Mouse (Mus musculus) midbrain, embryonic 13.5 days (tissue): ENCODE results near the gene Rnf144b. TPM values are rescaled to one million over a fixed set of nuclear protein-coding genes. Genes with fewer than 3 reads are reported as not detected.

ENCODE experiments used
- ATAC-seq: fragments of 200-750 bp; cut with Nextera tagmentation; 2 replicates; pipeline ENCODE4 v1.8.0; 2017; ENCODE audit warnings: mild to moderate bottlenecking, moderate TSS enrichment, moderate library complexity
- H3K27ac ChIP-seq: fragments of 300-500 bp; sonication (generic); 2 replicates; pipeline ENCODE4 v1.5.1; 2015; ENCODE audit warnings: inconsistent platforms, mild to moderate bottlenecking, moderate library complexity
- H3K27me3 ChIP-seq: fragments of 300-500 bp; sonication (generic); 2 replicates; pipeline ENCODE4 v1.6.1; 2015; ENCODE audit warnings: mild to moderate bottlenecking, inconsistent platforms
- H3K36me3 ChIP-seq: fragments of 300-500 bp; sonication (generic); 2 replicates; pipeline ENCODE4 v1.6.1; 2015; ENCODE audit warnings: mild to moderate bottlenecking, inconsistent platforms
- H3K4me1 ChIP-seq: fragments of 300-500 bp; sonication (generic); replicated peaks from 2 replicates; pipeline ENCODE4 v1.6.1; 2015; ENCODE audit warnings: inconsistent platforms
- H3K4me2 ChIP-seq: fragments of 300-500 bp; sonication (generic); replicated peaks from 2 replicates; pipeline ENCODE4 v1.6.1; 2015; ENCODE audit warnings: moderate library complexity, mild to moderate bottlenecking, inconsistent platforms
- H3K4me3 ChIP-seq: fragments of 300-500 bp; sonication (generic); replicated peaks from 2 replicates; pipeline ENCODE4 v1.5.1; 2015; ENCODE audit warnings: mild to moderate bottlenecking, inconsistent platforms
- H3K9ac ChIP-seq: fragments of 300-500 bp; sonication (generic); replicated peaks from 2 replicates; pipeline ENCODE4 v1.6.1; 2015; ENCODE audit warnings: mild to moderate bottlenecking, inconsistent platforms
- H3K9me3 ChIP-seq: fragments of 300-500 bp; sonication (generic); 2 replicates; pipeline ENCODE4 v1.6.1; 2016; ENCODE audit warnings: mild to moderate bottlenecking, inconsistent platforms
- WGBS: fragments of 180-500 bp; shearing (Covaris S2); methylation state at CpG from one replicate; pipeline ENCODE4 v1.1.7; 2015; 5-methylcytosine and 5-hydroxymethylcytosine counted together
- polyA plus RNA-seq: library from polyadenylated mRNA; unstranded; fragments of >200 nt; fragmentation: Nextera tagmentation; extraction: Ambion mirVana; gene quantifications from 2 replicates; pipeline ENCODE4 v1.2.1, GENCODE M21; 2015

Gene Rnf144b
- polyA plus RNA-seq, 1 experiment from 2014 or later: 0.59 TPM

DNA sequence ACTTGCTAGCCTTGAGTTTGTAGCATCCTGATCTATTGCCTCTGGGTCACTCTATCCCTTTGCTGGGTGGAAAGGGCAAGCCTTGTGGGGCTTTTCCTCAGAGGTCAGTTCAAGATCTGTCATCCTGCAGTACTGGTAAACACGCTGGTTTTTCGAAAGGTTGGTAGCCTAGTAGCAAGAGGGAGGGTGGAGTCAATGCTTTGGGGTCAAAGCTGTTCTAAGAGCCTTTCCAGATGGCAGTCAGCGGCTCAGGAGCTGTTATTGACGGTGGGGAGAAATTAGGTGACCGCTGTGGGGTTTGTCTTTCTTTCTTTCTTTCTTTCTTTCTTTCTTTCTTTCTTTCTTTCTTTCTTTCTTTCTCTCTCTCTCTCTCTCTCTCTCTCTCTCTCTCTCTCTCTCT lies 34.4 kb downstream of the Rnf144b start:
- Histone ChIP-seq H3K4me3 (no peak overlapping the region), H3K9me3 (no peaks in the 10 kb centered on the region), H3K27ac (no peak overlapping the region), H3K27me3 (no peaks in the 10 kb centered on the region), H3K4me1 (no peaks in the 10 kb centered on the region), H3K9ac (no peak overlapping the region), H3K4me2 (no peak overlapping the region), H3K36me3 (no peaks in the 10 kb centered on the region)
- ATAC-seq: no peak
- 66% methylated on average over 5 of the region's 5 CpGs for WGBS

DNA sequence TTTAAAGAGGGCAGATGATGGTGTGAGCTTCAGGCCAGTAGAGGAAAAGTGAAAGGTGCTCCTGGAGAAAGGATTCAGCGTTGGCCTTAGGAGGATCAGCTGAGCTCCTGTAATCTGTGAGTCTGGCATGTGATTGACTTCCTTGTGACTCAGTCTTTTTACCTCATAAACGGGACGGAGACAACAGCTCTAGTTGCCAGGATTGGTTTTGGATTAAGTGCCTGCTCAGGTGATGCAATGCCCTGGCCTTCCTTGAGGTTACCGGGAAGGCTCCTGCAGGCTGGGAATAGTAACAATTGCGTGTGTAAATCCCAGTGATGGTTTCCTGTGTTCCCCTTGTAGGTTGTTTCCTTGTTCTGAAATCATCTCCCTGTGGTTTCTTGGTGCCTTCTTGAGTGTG lies 39.5 kb downstream of the Rnf144b start:
- H3K4me3 ChIP-seq: no peak overlapping the region
- 90% methylated on average over 5 of the region's 5 CpGs for WGBS
- no peak overlapping the region for H3K4me2 ChIP-seq
- no peaks in the 10 kb centered on the region for H3K4me1 ChIP-seq
- H3K9ac ChIP-seq: no peak overlapping the region
- H3K27me3 ChIP-seq: no peaks in the 10 kb centered on the region
- H3K9me3 ChIP-seq: no peaks in the 10 kb centered on the region
- ATAC-seq: no peak
- no peak overlapping the region for H3K27ac ChIP-seq
- H3K36me3 ChIP-seq: no peaks in the 10 kb centered on the region

DNA sequence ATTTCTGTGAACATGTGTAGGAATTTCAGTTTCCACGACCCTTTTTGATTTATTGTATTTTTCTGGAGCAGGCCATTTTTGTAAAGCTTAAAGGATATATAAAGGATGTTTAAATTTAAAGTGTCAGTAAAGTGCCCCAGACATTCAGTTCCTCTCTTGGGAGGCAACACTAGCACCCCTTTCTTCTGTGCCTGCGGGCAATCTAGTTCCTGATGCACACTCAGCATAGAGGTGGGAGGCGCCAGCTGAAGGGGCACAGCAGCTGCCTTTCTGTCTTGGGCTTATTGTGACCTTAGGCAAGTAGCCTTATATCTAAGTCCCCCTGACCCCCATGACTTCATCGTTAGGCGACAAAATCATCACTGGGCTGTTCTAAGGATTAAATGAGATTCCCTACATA lies 42.3 kb downstream of the Rnf144b start:
- no peak for ATAC-seq
- Histone ChIP-seq H3K36me3 (no peaks in the 10 kb centered on the region), H3K4me2 (no peak overlapping the region), H3K27me3 (no peaks in the 10 kb centered on the region), H3K9ac (no peak overlapping the region), H3K4me1 (no peaks in the 10 kb centered on the region), H3K4me3 (no peak overlapping the region), H3K27ac (no peak overlapping the region), H3K9me3 (no peaks in the 10 kb centered on the region)
- WGBS: 92% methylated on average over 5 of the region's 5 CpGs

DNA sequence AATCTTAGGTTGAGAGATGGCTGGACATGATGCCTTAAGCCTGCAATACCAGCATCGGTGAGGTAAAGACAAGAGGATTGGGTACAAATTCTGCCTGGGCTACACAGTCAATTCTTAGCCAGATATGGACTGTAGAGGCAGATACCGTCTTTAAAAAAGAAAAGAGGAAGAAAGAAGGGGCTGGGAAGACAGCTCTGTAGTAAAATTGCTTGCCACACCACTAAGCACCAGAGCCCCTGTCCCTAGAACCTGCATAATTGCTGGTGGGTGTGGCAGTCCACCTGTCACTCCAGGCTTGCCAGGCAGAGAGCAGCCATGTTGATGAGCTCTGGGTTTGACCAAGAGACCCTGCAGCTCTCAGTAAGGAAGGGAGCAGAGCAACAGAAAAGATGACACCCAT lies 42.8 kb downstream of the Rnf144b start:
- H3K9ac ChIP-seq: no peak overlapping the region

DNA sequence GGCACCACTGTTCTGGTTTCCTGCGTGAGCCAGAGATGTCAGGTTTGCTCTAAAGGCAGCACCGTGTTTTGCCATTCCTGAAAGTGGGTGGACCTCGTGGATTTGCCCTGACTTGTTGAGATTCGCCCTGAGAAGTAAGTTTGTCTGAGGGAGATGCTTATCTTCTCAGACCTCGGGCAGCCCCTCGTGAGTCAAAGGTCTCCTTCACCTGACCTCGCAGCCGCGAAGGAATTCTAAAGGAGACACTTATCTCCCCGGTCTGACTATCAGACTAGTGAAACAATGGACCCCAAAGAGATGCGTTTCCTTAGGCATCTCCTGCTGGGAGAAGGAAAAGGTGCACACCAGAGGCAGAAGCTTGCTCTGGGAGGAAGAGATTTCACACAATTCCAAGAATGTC lies 46.0 kb downstream of the Rnf144b start:
- Histone ChIP-seq H3K9me3 (no peaks in the 10 kb centered on the region), H3K27ac (no peak overlapping the region), H3K36me3 (no peaks in the 10 kb centered on the region), H3K4me1 (no peaks in the 10 kb centered on the region), H3K27me3 (no peaks in the 10 kb centered on the region), H3K4me3 (no peak overlapping the region), H3K4me2 (no peak overlapping the region), H3K9ac (no peak overlapping the region)
- WGBS: 58% methylated on average over 11 of the region's 11 CpGs
- ATAC-seq: no peak

More for the DNA sequence above, 42.8 kb downstream of the Rnf144b start:
- WGBS: 87% methylated on average over 2 of the region's 2 CpGs
- no peak overlapping the region for H3K27ac ChIP-seq
- H3K4me2 ChIP-seq: no peak overlapping the region
- no peaks in the 10 kb centered on the region for H3K36me3 ChIP-seq
- H3K4me3 ChIP-seq: no peak overlapping the region
- H3K27me3 ChIP-seq: no peaks in the 10 kb centered on the region
- H3K9me3 ChIP-seq: no peaks in the 10 kb centered on the region
- no peak for ATAC-seq
- no peaks in the 10 kb centered on the region for H3K4me1 ChIP-seq

DNA sequence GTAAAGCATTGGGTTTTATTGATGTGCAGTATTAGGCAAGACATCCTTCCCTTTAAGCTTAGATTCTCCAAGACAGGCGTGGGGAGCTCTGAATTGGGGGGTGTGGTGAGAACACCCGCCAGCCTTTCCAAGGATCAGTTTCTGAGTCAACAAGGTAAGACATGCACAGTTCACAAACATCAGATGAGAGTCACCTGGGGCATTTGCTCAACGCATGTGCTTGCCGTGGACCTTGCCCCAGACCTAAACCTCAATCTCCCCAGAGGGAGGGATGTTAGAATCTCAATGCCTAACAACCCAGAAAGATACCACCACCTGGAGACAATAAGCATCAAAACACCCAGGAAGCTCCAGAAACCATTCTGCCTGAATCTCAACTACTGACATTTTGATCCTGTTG lies 47.6 kb downstream of the Rnf144b start:
- H3K9ac ChIP-seq: no peak overlapping the region
- no peak overlapping the region for H3K27ac ChIP-seq
- no peaks in the 10 kb centered on the region for H3K27me3 ChIP-seq
- no peaks in the 10 kb centered on the region for H3K9me3 ChIP-seq
- no peaks in the 10 kb centered on the region for H3K36me3 ChIP-seq
- no peak for ATAC-seq
- WGBS: 86% methylated on average over 4 of the region's 4 CpGs
- no peak overlapping the region for H3K4me3 ChIP-seq
- H3K4me2 ChIP-seq: no peak overlapping the region
- no peaks in the 10 kb centered on the region for H3K4me1 ChIP-seq

DNA sequence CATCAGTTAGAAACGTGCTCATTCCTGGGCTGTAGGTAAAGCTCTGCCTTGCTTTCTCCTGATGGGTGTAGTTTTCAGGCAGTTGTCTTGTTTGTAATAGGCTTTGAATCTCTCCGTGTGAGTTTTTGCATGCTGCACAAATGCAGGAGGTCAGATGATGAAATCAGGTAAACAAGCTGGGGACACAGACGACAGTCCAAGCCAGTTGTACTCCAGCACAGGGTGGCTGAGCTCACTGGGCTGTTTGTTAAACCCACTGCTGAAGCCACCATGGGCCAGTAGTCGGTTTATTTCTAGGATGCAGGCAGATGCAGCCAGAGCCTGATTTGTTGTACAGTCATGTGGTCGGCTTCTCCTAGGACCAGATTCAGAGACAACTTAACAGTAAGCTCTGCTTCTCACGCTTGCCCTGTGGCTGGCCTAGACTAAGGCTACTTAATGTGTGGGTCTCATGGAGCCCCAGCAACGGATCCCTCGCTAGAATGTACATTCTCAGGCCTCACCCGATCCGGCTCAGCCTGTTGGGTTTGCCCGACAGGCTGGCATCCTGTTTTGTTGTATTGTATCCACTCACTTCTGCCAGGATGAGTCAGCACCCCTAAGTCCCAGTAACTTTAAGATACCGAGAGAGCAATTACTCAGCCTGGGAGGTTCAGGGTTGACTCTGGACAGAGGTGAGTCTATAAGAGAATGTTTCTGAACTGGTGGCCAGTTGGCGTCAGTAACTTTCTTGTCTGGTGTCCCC lies 48.5 kb downstream of the Rnf144b start:
- H3K4me1 ChIP-seq: no peaks in the 10 kb centered on the region
- H3K4me2 ChIP-seq: no peak overlapping the region
- no peak overlapping the region for H3K4me3 ChIP-seq
- H3K9ac ChIP-seq: no peak overlapping the region
- no peaks in the 10 kb centered on the region for H3K9me3 ChIP-seq
- H3K36me3 ChIP-seq: no peaks in the 10 kb centered on the region
- no peak overlapping the region for H3K27ac ChIP-seq
- no peak for ATAC-seq
- no peaks in the 10 kb centered on the region for H3K27me3 ChIP-seq
- 80% methylated on average over 13 of the region's 13 CpGs for WGBS

DNA sequence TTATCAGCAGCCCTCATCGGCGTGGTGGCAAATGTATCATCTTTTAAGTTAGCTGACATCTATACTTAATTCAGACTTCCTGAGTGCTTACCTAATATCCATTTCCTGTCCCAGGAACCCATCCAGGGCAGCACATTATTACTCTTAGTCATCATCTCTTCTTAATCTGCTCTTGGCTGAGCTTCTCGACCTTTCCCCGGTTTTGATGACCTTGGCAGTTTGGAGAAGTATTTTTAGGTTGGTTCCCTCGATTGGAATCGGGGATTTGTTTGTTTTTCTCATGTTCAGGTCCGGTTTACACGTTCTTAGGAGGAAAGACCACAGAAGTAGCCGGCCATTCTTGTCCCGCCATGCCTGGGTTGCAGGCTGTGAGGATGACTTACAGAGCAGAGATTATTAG lies 50.4 kb downstream of the Rnf144b start:
- WGBS: 91% methylated on average over 10 of the region's 10 CpGs
- Histone ChIP-seq H3K9ac (no peak overlapping the region), H3K36me3 (no peaks in the 10 kb centered on the region), H3K4me2 (no peak overlapping the region), H3K4me3 (no peak overlapping the region), H3K27ac (no peak overlapping the region), H3K27me3 (no peaks in the 10 kb centered on the region), H3K4me1 (no peaks in the 10 kb centered on the region), H3K9me3 (no peaks in the 10 kb centered on the region)
- ATAC-seq: no peak

DNA sequence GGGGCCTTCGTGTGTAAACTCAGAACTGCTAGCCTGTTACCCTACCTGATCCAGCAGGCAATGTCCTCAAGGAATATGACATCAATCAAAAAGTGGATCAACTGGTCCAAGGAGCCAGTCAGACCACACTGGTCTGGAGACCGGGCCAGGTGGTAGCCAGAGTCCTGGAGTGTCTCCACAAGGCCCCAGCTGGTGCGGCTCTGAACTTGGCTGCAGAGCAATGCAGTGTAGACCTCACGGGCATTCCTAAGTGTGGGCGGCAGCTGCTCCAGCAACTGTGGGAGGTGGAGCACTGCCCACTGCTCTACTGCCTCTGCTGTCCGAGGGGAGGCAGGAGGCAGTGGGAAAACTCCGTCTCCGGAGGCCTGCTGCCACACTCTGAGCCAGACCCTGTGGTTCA lies 55.7 kb downstream of the Rnf144b start:
- no peaks in the 10 kb centered on the region for H3K27me3 ChIP-seq

DNA sequence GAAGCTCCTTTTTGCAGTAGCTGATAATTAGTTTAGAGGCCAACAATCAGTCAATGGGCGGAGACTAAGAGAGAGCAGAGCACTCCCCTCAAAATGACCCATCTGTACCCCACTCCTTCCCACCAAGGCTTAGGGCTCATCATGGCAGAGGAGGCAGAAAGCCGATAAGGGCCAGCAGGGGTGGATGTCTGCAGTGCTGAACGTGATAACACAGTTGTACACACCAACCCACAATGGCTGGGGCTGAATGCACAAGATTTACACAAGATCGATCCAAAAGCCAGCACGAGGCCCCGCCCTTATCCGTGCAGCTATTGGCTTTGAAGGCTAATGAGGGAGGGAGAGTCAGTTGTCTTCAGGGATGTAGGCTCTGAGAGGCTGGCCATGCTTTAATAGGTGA lies 58.3 kb downstream of the Rnf144b start:
- Histone ChIP-seq H3K27ac (no peak overlapping the region), H3K4me2 (no peak overlapping the region), H3K4me3 (no peak overlapping the region), H3K9me3 (no peaks in the 10 kb centered on the region), H3K9ac (no peak overlapping the region), H3K4me1 (no peaks in the 10 kb centered on the region), H3K27me3 (no peaks in the 10 kb centered on the region), H3K36me3 (no peaks in the 10 kb centered on the region)
- WGBS: 83% methylated on average over 7 of the region's 7 CpGs
- no peak for ATAC-seq

More for the DNA sequence above, 55.7 kb downstream of the Rnf144b start:
- Histone ChIP-seq H3K4me2 (no peak overlapping the region), H3K9me3 (no peaks in the 10 kb centered on the region), H3K4me1 (no peaks in the 10 kb centered on the region), H3K9ac (no peak overlapping the region), H3K4me3 (no peak overlapping the region), H3K36me3 (no peaks in the 10 kb centered on the region), H3K27ac (no peak overlapping the region)
- no peak for ATAC-seq
- WGBS: 89% methylated on average over 8 of the region's 8 CpGs

DNA sequence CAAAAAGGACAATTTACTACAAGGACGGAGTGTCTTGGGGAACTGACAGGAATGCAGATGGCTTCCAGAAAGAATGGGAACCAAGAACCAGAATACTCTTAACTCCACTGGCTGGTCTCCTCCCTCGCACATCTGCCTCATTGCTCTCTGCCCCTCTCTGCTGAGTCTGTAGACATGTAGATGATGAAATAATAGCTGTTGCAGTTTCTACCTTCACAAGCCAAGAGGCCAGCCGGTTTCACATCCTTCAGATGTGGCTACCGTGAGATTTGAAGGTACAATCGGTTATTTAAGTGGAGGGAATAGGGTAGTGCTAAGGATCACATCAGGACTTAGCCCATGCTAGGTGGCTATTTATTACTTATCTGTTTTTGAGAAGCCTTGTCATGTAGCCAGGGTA lies 59.9 kb downstream of the Rnf144b start:
- H3K4me1 ChIP-seq: no peaks in the 10 kb centered on the region
- no peaks in the 10 kb centered on the region for H3K9me3 ChIP-seq
- no peak overlapping the region for H3K4me3 ChIP-seq
- H3K36me3 ChIP-seq: no peaks in the 10 kb centered on the region
- H3K9ac ChIP-seq: no peak overlapping the region
- H3K27me3 ChIP-seq: no peaks in the 10 kb centered on the region
- no peak overlapping the region for H3K4me2 ChIP-seq
- H3K27ac ChIP-seq: no peak overlapping the region
- no peak for ATAC-seq
- WGBS: 90% methylated on average over 5 of the region's 5 CpGs

DNA sequence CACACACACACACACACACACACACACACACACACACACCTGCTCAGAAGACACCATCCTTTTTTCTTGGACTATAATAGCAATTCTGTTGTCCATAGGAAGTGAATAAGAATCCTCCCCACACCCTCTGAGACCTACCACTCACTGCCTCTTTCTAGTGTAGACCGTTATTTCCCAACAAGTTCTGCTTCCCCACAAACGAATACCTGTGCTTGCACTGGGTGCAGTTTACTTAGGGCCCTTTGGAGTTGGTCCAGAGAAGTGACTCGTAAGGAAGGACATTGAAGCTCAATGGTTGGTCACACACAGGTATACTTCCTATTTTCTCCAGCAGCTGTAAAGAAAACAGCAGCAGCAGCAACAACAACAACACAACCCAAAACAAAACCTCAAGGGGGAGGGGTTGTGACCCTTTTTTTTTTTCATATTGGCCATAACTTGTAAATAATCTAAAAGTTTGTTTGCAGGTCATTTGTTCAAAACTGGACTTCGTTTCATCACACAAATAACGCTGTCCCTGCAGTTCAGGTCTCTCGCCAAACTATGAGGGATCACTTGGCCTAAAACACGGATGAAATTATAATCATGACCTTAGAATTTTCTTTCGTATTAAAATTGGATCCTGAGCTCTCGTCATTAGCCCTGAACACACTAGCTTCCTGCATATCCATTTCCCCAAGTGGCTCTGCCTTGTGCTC lies 60.7 kb downstream of the Rnf144b start:
- Histone ChIP-seq H3K9ac (no peak overlapping the region), H3K27ac (no peak overlapping the region), H3K4me1 (no peaks in the 10 kb centered on the region), H3K27me3 (no peaks in the 10 kb centered on the region), H3K9me3 (no peaks in the 10 kb centered on the region), H3K4me2 (no peak overlapping the region), H3K36me3 (no peaks in the 10 kb centered on the region), H3K4me3 (no peak overlapping the region)
- no peak for ATAC-seq
- WGBS: 88% methylated on average over 9 of the region's 9 CpGs

DNA sequence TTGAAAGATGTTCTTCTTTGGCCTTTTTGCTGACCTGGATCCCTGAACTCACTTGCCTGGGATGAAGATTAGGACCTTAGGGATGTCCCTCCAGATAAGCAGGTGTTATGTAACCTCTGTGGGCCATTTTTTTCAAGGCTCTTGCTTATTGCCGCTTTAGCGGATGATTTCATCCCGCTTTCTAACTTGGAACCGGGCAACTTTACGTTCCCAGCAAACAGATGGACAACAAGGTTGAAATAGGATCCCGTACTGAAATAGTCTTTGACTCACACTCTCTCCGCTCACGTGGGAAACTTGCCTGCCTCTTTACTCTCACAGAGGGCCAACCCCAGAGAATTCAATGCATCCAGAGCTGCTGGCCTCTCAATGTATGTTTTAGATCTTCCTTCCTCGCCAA lies 61.3 kb downstream of the Rnf144b start:
- Histone ChIP-seq H3K9me3 (no peaks in the 10 kb centered on the region), H3K4me3 (no peak overlapping the region), H3K9ac (no peak overlapping the region), H3K27me3 (no peaks in the 10 kb centered on the region), H3K4me2 (no peak overlapping the region), H3K27ac (no peak overlapping the region), H3K4me1 (no peaks in the 10 kb centered on the region), H3K36me3 (no peaks in the 10 kb centered on the region)
- 89% methylated on average over 9 of the region's 9 CpGs for WGBS
- ATAC-seq: no peak
